Mouse (Mus musculus) stomach, embryonic 16.5 days (tissue): ENCODE measurements at regions not wholly inside any gene's neighbourhood (a gene's known extent, or its start where the extent isn't known, plus 50 kb on each side); places are given as distances from the start of the nearest gene placed in this dataset.
A peak's percentile ranks its signal among the peaks of the same experiment; 100 is the strongest.

ENCODE experiments used
- ATAC-seq: fragments of 200-750 bp; cut with Nextera tagmentation; 2 replicates; pipeline ENCODE4 v1.8.0; 2017; ENCODE audit warnings: moderate number of reproducible peaks, moderate TSS enrichment; ENCODE audit not compliant: insufficient read depth, low FRiP score
- H3K27ac ChIP-seq: fragments of 300-500 bp; sonication (generic); 2 replicates; pipeline ENCODE4 v1.5.1; 2014; ENCODE audit warnings: low read length
- H3K27me3 ChIP-seq: fragments of 300-500 bp; sonication (generic); 2 replicates; pipeline ENCODE4 v1.6.1; 2014; ENCODE audit warnings: low read length, control low read depth, mixed read lengths; ENCODE audit not compliant: control insufficient read depth, insufficient read depth
- H3K36me3 ChIP-seq: fragments of 300-500 bp; sonication (generic); 2 replicates; pipeline ENCODE4 v1.6.1; 2014; ENCODE audit warnings: low read length; ENCODE audit not compliant: control insufficient read depth, insufficient read depth
- H3K4me1 ChIP-seq: fragments of 300-500 bp; sonication (generic); 2 replicates; pipeline ENCODE4 v1.6.1; 2014; ENCODE audit warnings: low read length, control low read depth, mixed read lengths; ENCODE audit not compliant: control insufficient read depth, insufficient read depth
- H3K4me2 ChIP-seq: fragments of 300-500 bp; sonication (generic); 2 replicates; pipeline ENCODE4 v1.6.1; 2014; ENCODE audit warnings: low read depth, low read length, mixed read lengths
- H3K4me3 ChIP-seq: fragments of 300-500 bp; sonication (generic); replicated peaks from 2 replicates; pipeline ENCODE4 v1.5.1; 2014; ENCODE audit warnings: mild to moderate bottlenecking, low read length
- H3K9ac ChIP-seq: fragments of 300-500 bp; sonication (generic); 2 replicates; pipeline ENCODE4 v1.6.1; 2014; ENCODE audit warnings: low read length
- H3K9me3 ChIP-seq: fragments of 300-500 bp; sonication (generic); replicated peaks from 2 replicates; pipeline ENCODE4 v1.6.1; 2016; ENCODE audit warnings: low read length, control low read depth; ENCODE audit not compliant: control insufficient read depth
- WGBS: fragments of 180-500 bp; shearing (Covaris S2); extraction: QIAGEN DNeasy Blood & Tissue Kit; methylation state at CpG from one replicate; pipeline ENCODE4 v1.1.7; 2014; 5-methylcytosine and 5-hydroxymethylcytosine counted together

DNA sequence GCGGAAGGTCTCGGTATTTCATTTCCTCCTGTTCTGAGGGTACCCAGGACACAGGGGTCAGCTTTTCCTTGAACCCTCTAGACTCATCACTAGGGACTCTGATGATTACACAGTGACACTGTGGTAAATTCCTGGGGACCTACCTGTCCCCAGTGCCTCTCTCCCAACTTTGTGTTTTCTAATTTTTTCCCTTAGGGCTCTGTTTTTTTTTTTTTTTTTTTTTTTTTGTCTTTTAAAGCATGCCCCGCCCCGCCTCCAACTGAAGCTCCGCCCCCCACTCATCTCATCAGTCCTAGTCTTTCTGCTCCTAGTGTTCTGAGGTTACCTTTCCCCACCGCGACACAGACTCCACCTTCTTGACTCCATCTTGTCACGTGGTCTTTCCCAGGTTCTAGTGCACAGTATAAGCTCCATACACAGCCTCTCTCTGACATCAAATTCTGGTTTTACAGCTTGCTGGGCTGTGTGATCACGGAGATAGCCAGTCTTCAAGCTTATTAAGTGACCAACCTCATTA is 109.8 kb upstream of the Rpl34 start:
- no peak for ATAC-seq
- no peaks in the 10 kb centered on the region for H3K9me3 ChIP-seq
- 74% methylated on average over 9 of the region's 9 CpGs for WGBS
- no peak overlapping the region for H3K4me3 ChIP-seq
- H3K27me3 ChIP-seq: no peaks in the 10 kb centered on the region
- H3K36me3 ChIP-seq: no peaks in the 10 kb centered on the region
- H3K4me2 ChIP-seq: no peak overlapping the region
- H3K9ac ChIP-seq: no peak overlapping the region
- no peak overlapping the region for H3K27ac ChIP-seq
- H3K4me1 ChIP-seq: no peaks in the 10 kb centered on the region

DNA sequence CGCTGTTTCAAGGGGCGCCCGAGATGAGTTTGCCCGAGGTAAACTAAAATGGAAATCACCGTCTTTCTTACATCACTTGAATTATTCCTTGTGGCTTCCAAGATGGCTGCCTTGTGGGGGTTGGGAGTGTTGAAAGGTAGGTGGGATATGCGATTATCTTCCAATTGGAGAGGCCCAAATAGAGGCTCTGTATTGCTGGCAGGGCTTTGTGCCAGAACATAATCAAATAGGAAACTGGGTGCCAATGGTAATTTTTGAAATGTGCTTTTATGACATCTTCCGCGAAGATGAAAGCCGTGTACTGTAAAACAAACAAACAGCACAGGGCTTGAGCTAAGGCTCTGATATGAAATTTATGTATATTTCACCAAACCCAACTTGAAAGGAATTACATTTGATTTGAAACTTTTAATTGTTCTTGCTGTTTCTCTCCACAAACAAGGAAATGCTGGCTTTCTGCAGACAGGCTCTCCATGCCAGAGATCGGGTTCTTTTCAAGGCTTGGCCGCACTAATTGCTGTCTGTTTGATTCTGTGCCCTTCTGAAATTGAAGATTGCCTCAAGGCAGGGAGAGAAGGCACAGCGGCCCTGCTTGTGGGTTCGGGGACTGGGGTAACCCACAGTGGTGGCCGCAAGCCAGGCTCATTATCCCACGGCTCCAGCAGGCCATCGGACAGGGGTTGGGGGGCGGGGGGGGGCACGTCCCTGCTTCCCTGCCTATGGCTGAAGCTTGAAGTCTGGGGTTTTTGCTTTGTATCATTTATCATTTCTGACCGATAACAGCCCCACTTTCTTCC is 108.6 kb upstream of the Rpl34 start:
- no peak overlapping the region for H3K9ac ChIP-seq
- H3K4me1 ChIP-seq: no peaks in the 10 kb centered on the region
- no peak for ATAC-seq
- H3K4me2 ChIP-seq: no peak overlapping the region
- no peaks in the 10 kb centered on the region for H3K36me3 ChIP-seq
- no peak overlapping the region for H3K4me3 ChIP-seq
- no peaks in the 10 kb centered on the region for H3K9me3 ChIP-seq
- 79% methylated on average over 19 of the region's 19 CpGs for WGBS
- no peaks in the 10 kb centered on the region for H3K27me3 ChIP-seq
- no peak overlapping the region for H3K27ac ChIP-seq

DNA sequence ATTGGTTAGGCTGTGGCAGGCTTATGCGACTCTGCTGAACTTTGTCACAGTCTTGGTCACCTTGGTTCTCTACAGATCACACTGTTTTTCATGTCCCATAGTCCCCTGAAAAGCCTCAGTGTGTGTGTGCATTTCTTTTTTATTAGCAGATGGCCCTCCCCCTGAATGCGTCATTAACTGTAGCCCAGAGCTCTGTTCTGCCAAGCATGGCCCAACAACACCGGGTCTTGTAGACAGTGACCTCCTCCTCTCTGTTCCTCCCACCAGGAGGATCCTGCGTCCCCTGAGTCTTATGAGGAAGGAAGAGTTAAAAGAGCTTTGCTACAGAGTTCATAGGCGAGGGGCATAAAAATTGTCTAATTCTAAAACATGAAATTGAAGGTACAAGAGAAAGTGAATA is 103.5 kb upstream of the Rpl34 start:
- no peak for ATAC-seq
- Histone ChIP-seq H3K4me3 (no peak overlapping the region), H3K9me3 (no peaks in the 10 kb centered on the region), H3K4me1 (no peaks in the 10 kb centered on the region), H3K9ac (no peak overlapping the region), H3K27me3 (no peaks in the 10 kb centered on the region), H3K27ac (0 out of 2 replicates have a peak overlapping the region, but pooled peaks have one; percentile 13), H3K4me2 (no peak overlapping the region), H3K36me3 (no peaks in the 10 kb centered on the region)
- WGBS: 80% methylated on average over 5 of the region's 5 CpGs

DNA sequence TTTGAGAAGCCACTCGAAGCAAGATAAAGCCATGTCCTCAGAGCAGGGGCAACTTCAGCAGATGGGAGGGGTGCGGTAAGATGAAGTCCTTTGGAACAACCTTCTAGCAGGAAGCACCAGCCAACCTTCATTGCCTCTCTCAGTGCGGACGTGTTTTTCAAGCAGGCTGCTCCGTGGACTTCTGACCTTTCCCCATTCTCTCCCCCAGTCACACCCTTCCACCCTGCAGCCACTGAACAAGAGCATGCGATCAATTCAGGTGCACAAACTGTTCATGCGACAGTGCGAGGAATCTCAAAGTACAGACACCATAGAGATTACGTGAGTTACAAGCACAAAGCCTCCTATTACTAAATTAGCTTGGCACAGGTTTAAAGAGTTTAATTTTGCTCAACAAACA is 102.9 kb upstream of the Rpl34 start:
- WGBS: 55% methylated on average over 9 of the region's 9 CpGs
- H3K27ac ChIP-seq: 0 out of 2 replicates have a peak overlapping the region, but pooled peaks have one; percentile 13
- no peak overlapping the region for H3K4me3 ChIP-seq
- H3K9ac ChIP-seq: no peak overlapping the region
- H3K9me3 ChIP-seq: no peaks in the 10 kb centered on the region
- no peaks in the 10 kb centered on the region for H3K36me3 ChIP-seq
- no peak overlapping the region for H3K4me2 ChIP-seq
- H3K27me3 ChIP-seq: no peaks in the 10 kb centered on the region
- H3K4me1 ChIP-seq: no peaks in the 10 kb centered on the region
- peak; percentile 80 for ATAC-seq

DNA sequence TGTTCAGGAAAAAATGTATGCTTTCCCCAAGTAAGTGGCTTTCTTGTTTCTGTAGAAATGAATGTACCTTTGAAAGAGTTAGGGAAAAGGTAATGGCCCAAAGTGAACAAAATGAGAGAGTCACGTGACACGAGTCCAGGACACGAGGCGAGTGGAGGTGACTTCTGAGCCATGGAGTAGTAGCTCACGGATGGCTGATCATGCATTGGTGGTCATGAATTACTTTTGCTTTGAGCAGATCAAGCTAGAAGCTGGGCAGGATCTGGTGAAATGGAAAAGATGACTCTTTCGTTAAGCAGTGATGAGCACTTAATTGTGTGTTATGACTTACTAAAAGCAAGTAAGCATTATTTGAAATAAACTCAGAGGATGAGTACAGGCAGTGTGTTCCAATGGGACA is 101.6 kb upstream of the Rpl34 start:
- H3K9ac ChIP-seq: no peak overlapping the region
- H3K9me3 ChIP-seq: no peaks in the 10 kb centered on the region
- no peaks in the 10 kb centered on the region for H3K36me3 ChIP-seq
- no peak overlapping the region for H3K27ac ChIP-seq
- no peak overlapping the region for H3K4me3 ChIP-seq
- WGBS: 87% methylated on average over 6 of the region's 6 CpGs
- H3K4me1 ChIP-seq: no peaks in the 10 kb centered on the region
- H3K27me3 ChIP-seq: no peaks in the 10 kb centered on the region
- ATAC-seq: no peak
- no peak overlapping the region for H3K4me2 ChIP-seq

DNA sequence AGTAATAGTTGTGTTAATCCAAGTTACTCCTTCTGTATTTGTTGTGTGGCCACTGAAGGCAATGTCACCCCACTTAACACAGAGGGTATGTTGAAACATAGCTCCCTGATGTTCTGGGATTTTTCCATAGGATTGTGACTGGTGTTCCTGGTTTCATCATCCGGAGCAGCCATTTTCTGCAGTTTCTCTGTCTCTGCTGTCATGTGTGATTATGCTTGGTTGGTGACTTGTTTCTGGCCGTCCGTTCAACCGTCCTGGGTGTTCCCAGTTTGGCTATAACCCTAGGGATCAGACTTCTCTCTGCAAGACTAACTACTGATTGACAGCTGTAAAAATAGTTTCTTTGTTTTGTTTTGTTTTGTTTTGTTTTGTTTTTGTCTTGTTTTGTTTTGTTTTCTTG is 98.1 kb upstream of the Rpl34 start:
- Histone ChIP-seq H3K36me3 (no peaks in the 10 kb centered on the region), H3K4me1 (no peaks in the 10 kb centered on the region), H3K4me3 (no peak overlapping the region), H3K27me3 (no peaks in the 10 kb centered on the region), H3K9ac (no peak overlapping the region), H3K27ac (no peak overlapping the region), H3K4me2 (no peak overlapping the region), H3K9me3 (no peaks in the 10 kb centered on the region)
- WGBS: 91% methylated on average over 4 of the region's 4 CpGs
- no peak for ATAC-seq

DNA sequence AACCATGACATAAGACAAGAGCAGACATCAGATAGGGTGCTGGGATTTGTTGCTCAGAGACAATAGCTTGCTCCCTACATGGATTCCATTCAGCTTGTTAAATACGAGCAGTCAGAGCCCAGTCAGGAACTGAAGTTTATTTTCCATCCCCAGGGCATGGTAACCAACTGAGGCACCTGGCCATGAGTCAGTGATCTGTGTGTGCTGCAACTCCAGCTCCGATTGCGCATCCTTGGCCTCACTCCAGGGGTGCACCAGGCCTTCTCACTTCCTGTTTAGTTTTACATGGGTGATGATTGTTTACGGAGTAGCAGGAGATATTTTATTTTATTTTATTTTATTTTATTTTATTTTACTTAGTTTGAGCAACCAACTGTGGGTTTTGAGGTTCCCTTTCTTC is 97.7 kb upstream of the Rpl34 start:
- H3K4me3 ChIP-seq: no peak overlapping the region
- H3K4me1 ChIP-seq: no peaks in the 10 kb centered on the region
- H3K9me3 ChIP-seq: no peaks in the 10 kb centered on the region

DNA sequence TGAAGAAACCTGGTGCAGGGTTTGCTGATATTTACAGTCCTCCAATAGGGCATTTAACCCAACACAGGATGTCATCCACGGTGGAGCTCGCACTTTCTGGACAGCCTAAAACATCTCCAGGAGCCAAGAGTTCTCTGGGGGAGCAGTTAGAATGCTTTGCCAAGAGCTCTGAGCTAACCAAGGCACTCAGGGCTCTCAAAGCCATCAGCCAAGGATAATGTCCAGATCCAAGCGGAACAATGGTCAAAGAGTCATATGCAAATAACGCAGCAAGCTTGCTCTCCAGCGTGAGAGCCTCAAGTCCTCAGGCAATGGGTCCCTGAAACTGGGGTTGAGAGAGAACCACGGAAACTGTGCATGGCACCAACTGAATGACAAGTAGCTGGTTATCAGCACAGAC is 96.8 kb upstream of the Rpl34 start:
- H3K27me3 ChIP-seq: no peaks in the 10 kb centered on the region
- no peak overlapping the region for H3K4me3 ChIP-seq
- H3K4me1 ChIP-seq: no peaks in the 10 kb centered on the region
- H3K9me3 ChIP-seq: no peaks in the 10 kb centered on the region
- H3K9ac ChIP-seq: no peak overlapping the region
- no peak overlapping the region for H3K4me2 ChIP-seq
- 72% methylated on average over 6 of the region's 6 CpGs for WGBS
- no peak overlapping the region for H3K27ac ChIP-seq
- no peak for ATAC-seq
- no peaks in the 10 kb centered on the region for H3K36me3 ChIP-seq

More for the DNA sequence above, 97.7 kb upstream of the Rpl34 start:
- Histone ChIP-seq H3K27me3 (no peaks in the 10 kb centered on the region), H3K9ac (no peak overlapping the region), H3K4me2 (no peak overlapping the region), H3K27ac (no peak overlapping the region), H3K36me3 (no peaks in the 10 kb centered on the region)
- WGBS: 72% methylated on average over 4 of the region's 4 CpGs
- ATAC-seq: no peak

DNA sequence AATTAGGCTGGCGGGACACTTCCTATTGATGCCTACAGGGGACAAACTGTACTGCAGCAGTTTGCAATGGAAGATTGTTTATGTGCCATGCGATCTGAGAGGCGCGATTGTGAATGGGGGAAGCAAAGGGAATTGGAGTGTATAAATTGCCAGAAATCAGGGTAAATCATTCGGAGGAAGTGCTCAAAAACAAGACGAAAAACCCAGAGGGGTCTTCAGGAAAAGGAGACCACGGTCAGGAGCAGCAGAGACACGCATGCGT is 89.6 kb upstream of the Rpl34 start:
- no peak overlapping the region for H3K9ac ChIP-seq
- no peak overlapping the region for H3K4me3 ChIP-seq
- no peak overlapping the region for H3K4me2 ChIP-seq
- no peaks in the 10 kb centered on the region for H3K9me3 ChIP-seq
- no peaks in the 10 kb centered on the region for H3K36me3 ChIP-seq
- no peak overlapping the region for H3K27ac ChIP-seq
- no peak for ATAC-seq
- WGBS: 82% methylated on average over 9 of the region's 9 CpGs
- no peaks in the 10 kb centered on the region for H3K27me3 ChIP-seq
- 0 out of 2 replicates have a peak, but pooled peaks cover 2% of the 10 kb centered on the region for H3K4me1 ChIP-seq
